Mouse (Mus musculus): ENCODE measurements around the gene Dcst1.

DNA sequence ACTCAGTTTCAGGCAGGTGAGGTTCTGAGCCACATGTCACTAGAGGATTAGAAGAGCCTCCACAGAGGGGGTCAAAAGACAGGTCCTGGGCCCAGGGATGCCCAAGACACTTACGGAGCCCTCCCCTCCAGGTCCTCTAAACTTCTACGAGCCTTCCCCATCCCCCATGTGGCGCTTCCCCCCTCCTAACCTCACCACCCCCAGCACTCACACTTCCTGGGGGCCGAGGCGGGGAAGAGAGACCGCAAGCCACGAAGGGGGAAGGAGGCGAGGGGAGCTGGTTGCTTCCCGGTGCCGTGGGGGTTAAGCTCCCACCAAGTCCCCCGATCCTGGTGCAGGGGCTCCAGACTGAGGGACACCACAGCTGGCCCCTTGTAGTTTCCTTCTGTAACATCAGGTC, 20.4 kb upstream of the Dcst1 start:
- TF ChIP-seq POLR2A (IDR thresholded peaks at IDR 0.05; ENCODE audit: control insufficient read depth, low read depth, low read length) = no peak
- TF ChIP-seq CTCF (IDR thresholded peaks at IDR 0.05; ENCODE audit: control insufficient read depth, insufficient read depth, insufficient replicate concordance, low read depth, low read length) = no peak
